Mouse (Mus musculus): Measurements from ENCODE around the gene Fan1. TPM values are rescaled to one million over a fixed set of nuclear protein-coding genes. Genes with fewer than 3 reads are reported as not detected.

Gene Fan1
- polyA plus RNA-seq, 1 experiment: 5.7 TPM

- H3K4me3 ChIP-seq (ENCODE audit: insufficient read depth, low read length): no peak overlapping the region
- TF ChIP-seq POLR2A (IDR thresholded peaks at IDR 0.05; ENCODE audit: low read depth, low read length) (no peak), CTCF (IDR thresholded peaks at IDR 0.05; ENCODE audit: borderline replicate concordance, insufficient read depth, low read length) (no peak)
- no peaks in the 10 kb centered on the region for H3K4me1 ChIP-seq (ENCODE audit: control insufficient read depth, insufficient read depth, low read length)
- H3K27ac ChIP-seq (ENCODE audit: insufficient read depth, low read length): no peak overlapping the region
These were observed 63.7 kb downstream of the Fan1 start for GRCm38 (mm10) chr7:64310241-64310640.

Other genes with a start within 250 kb of the Fan1 start
- gene Trpm1, start 220.3 kb downstream of the Fan1 start, polyA plus RNA-seq (2011; ENCODE audit: insufficient read length, low read depth, missing spikeins): not detected in 2 replicates
- 19.8 and 27.4 TPM in 2 replicates for gene Mtmr10, start 86.4 kb downstream of the Fan1 start, polyA plus RNA-seq (2011; ENCODE audit: insufficient read length, low read depth, missing spikeins)
- gene Mphosph10, start 18.2 kb upstream of the Fan1 start, polyA plus RNA-seq (2011; ENCODE audit: insufficient read length, low read depth, missing spikeins): 32.7 and 34.9 TPM in 2 replicates
- gene Mcee, start 18.5 kb upstream of the Fan1 start, polyA plus RNA-seq (2011; ENCODE audit: insufficient read length, low read depth, missing spikeins): 15.9 and 20.0 TPM in 2 replicates
- gene Apba2, start 127.6 kb upstream of the Fan1 start, polyA plus RNA-seq (2011; ENCODE audit: insufficient read length, low read depth, missing spikeins): 0.65 TPM in 1 of 2 replicates, not detected in the other

Data from embryonic fibroblast, embryonic 13.5 days (primary cell).